12 mouse cellular contexts compared by ENCODE assay signal in genomic region chr2:128211881-128212209, GRCm38 (mm10).
A peak's percentile ranks its signal among the peaks of the same experiment; 100 is the strongest.
DNase-seq lines count a peak whose midpoint lies in the region; ATAC-seq and TF ChIP-seq lines count a peak whose summit lies in the region.
"Had no signal": no experiment of that assay in that cellular context is flagged by ENCODE, and none has a peak within 500 bp of the region (broad histone marks: within the 10 kb centered on the region; RNA-seq: fewer than 3 reads in every experiment).

No protein-coding gene starts in this region.

- no peak for TF ChIP-seq POLR2A in ES-Bruce4 (IDR thresholded peaks at IDR 0.05; ENCODE audit: insufficient read depth, low read length)

- WGBS in heart, embryonic 14.5 days, result 53% methylated on average over 8 of the region's 8 CpGs
- WGBS in hindbrain, embryonic 10.5 days, result 23% methylated on average over 8 of the region's 8 CpGs
- 28% methylated on average over 8 of the region's 8 CpGs for WGBS in liver, embryonic 12.5 days (ENCODE audit: insufficient replicate concordance)

- peak; percentile 99 for TF ChIP-seq EP300 in ES-Bruce4 (IDR thresholded peaks at IDR 0.05; ENCODE audit: insufficient read depth, low read depth, low read length)

- H3K27me3 ChIP-seq in heart, embryonic 14.5 days (ENCODE audit: control insufficient read depth, insufficient read depth, low read length), result no peaks in the 10 kb centered on the region
- no peaks in the 10 kb centered on the region for H3K27me3 ChIP-seq in ES-Bruce4 (ENCODE audit: control insufficient read depth, insufficient read depth, low read length, poor library complexity, severe bottlenecking)
- H3K27me3 ChIP-seq in hindbrain, embryonic 10.5 days (ENCODE audit: insufficient read depth, poor library complexity, severe bottlenecking), result peaks cover 7% of the 10 kb centered on the region; the same call in 1 of the 2 replicates
- 0 out of 2 replicates have a peak, but pooled peaks cover 4% of the 10 kb centered on the region for H3K27me3 ChIP-seq in liver, embryonic 12.5 days (replicated peaks)

- no peaks in the 10 kb centered on the region for H3K36me3 ChIP-seq in heart, embryonic 14.5 days (ENCODE audit: control insufficient read depth, insufficient read depth, low read length)
- H3K36me3 ChIP-seq in ES-Bruce4 (ENCODE audit: control insufficient read depth, insufficient read depth, low read length, poor library complexity, severe bottlenecking), result no peaks in the 10 kb centered on the region
- no peaks in the 10 kb centered on the region for H3K36me3 ChIP-seq in hindbrain, embryonic 10.5 days
- no peaks in the 10 kb centered on the region for H3K36me3 ChIP-seq in liver, embryonic 12.5 days

- intact Hi-C loops in heart, postnatal 10 days (cut with DNase I), result no loop called here
- intact Hi-C loops in left cerebral cortex, postnatal 4 days (cut with DNase I), result no loop called here

- no peak overlapping the region for H3K27ac ChIP-seq in heart, embryonic 14.5 days (replicated peaks in 1 of 2; ENCODE audit: control insufficient read depth in 1 of 2, insufficient read depth in 1 of 2, low read depth in 2 of 2, low read length in 2 of 2)
- H3K27ac ChIP-seq in ES-Bruce4 (ENCODE audit: insufficient read depth, low read length), result peak overlapping the region; percentile 95
- peak overlapping the region; percentile 81; the same call in 1 of the 2 replicates for H3K27ac ChIP-seq in hindbrain, embryonic 10.5 days
- H3K27ac ChIP-seq in liver, embryonic 12.5 days, result no peak overlapping the region

- no peak for TF ChIP-seq CTCF in ES-Bruce4 (IDR thresholded peaks at IDR 0.05; ENCODE audit: low read depth, low read length)

- no peak for DNase-seq in heart, postnatal 10 days
- DNase-seq in hindbrain, embryonic 10.5 days (ENCODE audit: low spot score), result no peak
- no peak for DNase-seq in left cerebral cortex, postnatal 4 days
- no peak for DNase-seq in thymus, postnatal 25 days
- DNase-seq: adrenal gland, postnatal 36 days; gastrocnemius, adult 2 months; layer of hippocampus, postnatal 36 days; lung, postnatal 14 days had no signal

- no peaks in the 10 kb centered on the region for H3K9me3 ChIP-seq in heart, embryonic 14.5 days (ENCODE audit: control insufficient read depth, low read length)
- no peaks in the 10 kb centered on the region for H3K9me3 ChIP-seq in ES-Bruce4 (replicated peaks; ENCODE audit: control insufficient read depth, insufficient read depth, low read length, poor library complexity, severe bottlenecking)
- no peaks in the 10 kb centered on the region for H3K9me3 ChIP-seq in hindbrain, embryonic 10.5 days
- no peaks in the 10 kb centered on the region for H3K9me3 ChIP-seq in liver, embryonic 12.5 days (replicated peaks)

- H3K4me2 ChIP-seq in heart, embryonic 14.5 days (ENCODE audit: low read length), result peak overlapping the region; percentile 48; the same call in 1 of the 2 replicates
- peak overlapping the region; percentile 45; the same call in 1 of the 2 replicates for H3K4me2 ChIP-seq in liver, embryonic 12.5 days

- peaks cover 11 to 14% of the 10 kb centered on the region in 2 experiments for H3K4me1 ChIP-seq in heart, embryonic 14.5 days (ENCODE audit: control insufficient read depth in 2 of 2, insufficient read depth in 2 of 2, low read length in 2 of 2)
- H3K4me1 ChIP-seq in ES-Bruce4 (ENCODE audit: control insufficient read depth, insufficient read depth, low read length), result peaks cover 6% of the 10 kb centered on the region
- H3K4me1 ChIP-seq in hindbrain, embryonic 10.5 days (replicated peaks), result peaks cover 14% of the 10 kb centered on the region
- peaks cover 12% of the 10 kb centered on the region for H3K4me1 ChIP-seq in liver, embryonic 12.5 days

- no peak overlapping the region for H3K4me3 ChIP-seq in heart, embryonic 14.5 days (ENCODE audit: control insufficient read depth in 1 of 2, insufficient read depth in 1 of 2, low read depth in 1 of 2, low read length in 2 of 2)
- H3K4me3 ChIP-seq in ES-Bruce4 (ENCODE audit: low read depth, low read length), result peak overlapping the region; percentile 49
- H3K4me3 ChIP-seq in hindbrain, embryonic 10.5 days, result peak overlapping the region; percentile 28; the same call in 1 of the 2 replicates
- H3K4me3 ChIP-seq in liver, embryonic 12.5 days, result no peak overlapping the region

- ATAC-seq in heart, embryonic 14.5 days (ENCODE audit: insufficient number of reproducible peaks, insufficient read depth, low FRiP score, low read depth), result no peak
- peak; percentile 21; the same call in 1 of the 2 replicates for ATAC-seq in liver, embryonic 12.5 days
- no peak for ATAC-seq in cerebellum, adult (ENCODE audit: insufficient number of reproducible peaks, low FRiP score, low TSS enrichment)

- no peak overlapping the region for H3K9ac ChIP-seq in heart, embryonic 14.5 days (ENCODE audit: low read length)
- no peak overlapping the region for H3K9ac ChIP-seq in ES-Bruce4 (ENCODE audit: low read depth, poor library complexity, severe bottlenecking)
- H3K9ac ChIP-seq in liver, embryonic 12.5 days, result no peak overlapping the region

Comparison
In these comparisons a context has a peak if more than half of its experiments do, and no peak if none do; other contexts are left out.
1. H3K27ac ChIP-seq: peak in ES-Bruce4 (single experiment) and hindbrain, embryonic 10.5 days (single experiment); none in heart, embryonic 14.5 days (0 of 2) and liver, embryonic 12.5 days (single experiment).
2. H3K4me3 ChIP-seq: peak in ES-Bruce4 (single experiment) and hindbrain, embryonic 10.5 days (single experiment); none in heart, embryonic 14.5 days (0 of 2) and liver, embryonic 12.5 days (single experiment).